Mouse (Mus musculus) c-Kit-positive CD71-positive TER-119-negative erythroid progenitor cells, embryonic 14.5 days (primary cell): ENCODE results near the gene Basp1.
"Not testable (repeated sequence)": the region's sequence is repeated elsewhere in the genome, so short reads cannot be mapped to it uniquely, and the experiment has no call there.

ENCODE experiments used
- DNase-seq: peaks from one replicate; pipeline ENCODE4 v3.0.0-alpha.2; 2013; ENCODE audit warnings: low read depth

Basp1 gene

DNA sequence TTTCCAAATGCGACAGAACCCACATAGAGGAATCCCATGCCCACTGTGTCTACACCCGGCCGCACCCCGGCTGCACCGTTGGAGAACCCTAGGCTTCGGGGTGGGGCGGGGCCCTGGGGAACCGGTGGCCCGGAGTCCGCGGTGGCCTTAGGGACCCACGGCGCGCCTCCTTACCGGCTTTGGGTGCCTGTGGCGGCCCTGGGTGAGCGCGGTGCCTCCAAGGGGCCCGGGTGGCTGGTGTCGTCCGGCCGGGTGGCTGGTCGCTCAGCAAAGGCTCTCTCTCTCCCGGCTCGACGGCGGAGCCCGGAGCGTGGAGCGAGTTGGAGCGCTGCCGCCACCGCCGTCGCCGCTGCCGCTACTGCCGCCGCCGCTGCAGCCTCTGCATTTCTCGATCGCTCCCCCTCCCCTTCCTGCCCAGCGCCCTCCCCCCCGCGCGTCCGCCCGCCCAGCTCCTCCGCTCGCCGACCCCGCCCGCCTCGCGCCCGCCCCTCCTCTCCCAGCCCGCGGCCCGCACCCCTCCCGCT lies at the start of gene Basp1:
Gene Basp1, minus strand, starts transcription at position 387 of the 524 bp plus-strand sequence.
- no peak for DNase-seq

DNA sequence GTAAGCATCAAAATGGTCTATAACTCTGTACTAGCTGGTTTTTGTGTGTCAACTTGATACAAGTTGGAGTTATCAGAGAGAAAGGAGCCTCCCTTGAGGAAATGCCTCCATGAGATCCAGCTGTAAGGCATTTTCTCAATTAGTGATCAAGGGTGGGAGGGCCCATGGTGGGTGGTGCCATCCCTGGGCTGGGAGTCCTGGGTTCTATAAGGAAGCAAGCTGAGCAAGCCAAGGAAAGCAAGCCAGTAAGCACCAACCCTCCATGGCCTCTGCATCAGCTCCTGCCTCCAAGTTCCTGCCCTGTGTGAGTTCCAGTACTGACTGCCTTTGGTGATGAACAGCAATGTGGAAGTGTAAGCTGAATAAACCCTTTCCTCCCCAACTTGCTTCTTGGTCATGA lies 49.5 kb upstream of the Basp1 start:
- not testable (repeated sequence) for DNase-seq

DNA sequence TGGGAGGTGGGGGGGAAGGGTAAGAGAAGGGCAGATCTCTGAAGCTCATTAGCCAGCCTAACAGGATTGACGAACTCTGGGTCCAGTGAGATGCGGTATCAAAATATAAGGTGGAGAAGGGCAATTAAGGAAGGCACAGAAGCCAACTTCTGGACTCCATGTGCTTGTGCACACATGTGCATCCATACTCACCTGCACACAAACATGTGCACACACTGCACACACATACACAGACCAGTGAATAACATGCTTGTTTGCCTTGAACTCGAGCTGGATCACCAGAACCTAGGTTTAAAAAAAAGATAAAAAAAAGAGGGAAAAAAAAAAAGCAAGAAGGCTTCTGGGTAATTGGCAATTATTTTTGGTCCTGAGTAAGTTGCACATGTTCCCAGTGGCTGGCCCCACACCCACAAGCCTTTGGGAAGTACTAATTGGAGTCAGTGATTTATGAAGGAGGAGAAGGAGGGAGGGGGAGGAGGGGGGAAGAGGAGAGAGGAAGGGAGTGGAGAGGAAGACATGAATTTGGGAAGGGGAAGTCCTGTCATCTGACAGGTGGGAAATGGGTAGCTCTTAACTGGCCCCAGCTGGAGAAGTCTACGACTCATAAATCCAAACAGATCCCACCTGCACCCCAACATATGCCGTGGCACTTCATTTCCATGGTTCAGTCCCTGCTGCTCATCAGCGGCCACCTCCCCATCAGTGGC lies 48.6 kb upstream of the Basp1 start:
- no peak for DNase-seq

DNA sequence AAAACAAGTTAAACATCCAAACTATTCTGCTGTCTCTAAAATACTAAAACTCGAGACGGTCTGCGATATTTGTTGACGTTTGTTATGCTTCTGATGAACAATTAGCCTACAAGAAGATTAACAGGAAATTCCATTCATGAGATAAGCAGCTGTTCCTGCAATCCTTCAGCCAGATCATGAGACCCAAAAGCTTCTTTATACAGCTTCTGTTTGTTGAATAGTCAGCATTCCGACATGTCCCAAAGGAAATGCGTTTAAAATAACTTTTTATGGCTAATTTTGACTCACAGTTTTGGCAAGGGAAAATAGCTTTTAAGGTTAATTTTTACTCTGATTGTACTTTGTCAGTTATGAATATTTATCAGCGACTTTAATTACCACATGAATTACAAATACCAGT lies 46.3 kb upstream of the Basp1 start:
- no peak for DNase-seq

DNA sequence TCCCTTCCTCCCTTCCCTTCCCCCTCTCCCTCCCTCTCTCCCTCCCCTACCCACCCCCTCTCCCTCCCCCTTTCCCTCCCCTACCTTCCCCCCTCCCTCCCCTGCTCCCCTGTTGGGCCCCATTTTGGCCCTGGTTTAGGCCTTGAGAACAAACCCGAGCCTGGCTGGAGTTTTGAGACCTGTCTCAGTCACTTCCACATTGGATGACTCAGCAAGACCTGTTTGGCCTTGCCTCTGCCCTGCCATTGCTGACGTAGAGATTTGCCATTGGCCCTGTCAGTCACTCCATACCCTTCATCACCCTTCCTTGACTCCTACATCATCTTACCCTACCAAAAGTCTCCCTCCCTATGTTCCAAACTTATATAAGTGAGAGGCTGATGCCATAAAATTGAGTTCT lies 43.9 kb upstream of the Basp1 start:
- DNase-seq = no peak

DNA sequence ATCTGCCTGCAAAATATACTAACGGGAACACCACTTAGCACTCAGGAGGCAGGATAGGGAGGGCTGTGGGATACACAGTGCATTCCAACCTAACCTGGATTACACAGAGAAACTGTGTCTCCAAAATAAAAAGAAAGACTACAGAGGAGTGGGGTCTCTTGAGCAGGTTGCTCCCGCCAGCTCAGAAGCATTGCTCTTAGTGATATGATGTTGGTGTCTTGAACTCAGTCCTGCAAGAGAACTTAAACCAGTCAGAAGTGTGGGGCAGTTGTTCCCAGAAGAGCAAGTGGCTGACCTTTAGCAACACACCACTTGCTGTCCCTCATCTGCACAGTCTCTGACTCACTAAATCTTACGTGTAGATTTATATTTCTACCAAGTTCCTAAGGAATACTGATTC lies 40.0 kb upstream of the Basp1 start:
- no peak for DNase-seq

DNA sequence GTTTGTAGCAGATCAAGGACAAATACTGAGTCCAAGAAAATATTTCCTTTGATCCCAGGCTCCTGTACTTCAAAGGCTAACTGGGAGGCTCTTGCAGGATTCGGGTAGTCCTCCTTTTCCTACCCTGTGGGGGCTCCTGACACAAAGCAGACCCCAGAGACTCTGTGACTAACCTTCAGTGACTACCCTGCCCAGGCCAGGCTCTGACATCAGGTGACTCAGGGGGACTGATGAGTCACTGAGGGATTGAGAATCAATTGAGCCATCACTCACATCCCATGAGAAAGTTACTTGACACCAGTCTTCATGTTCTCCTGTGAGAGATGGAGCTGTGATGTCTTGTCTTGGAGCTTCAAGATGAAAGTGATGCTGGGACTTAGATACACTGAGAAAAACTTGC lies 35.8 kb upstream of the Basp1 start:
- DNase-seq = no peak

DNA sequence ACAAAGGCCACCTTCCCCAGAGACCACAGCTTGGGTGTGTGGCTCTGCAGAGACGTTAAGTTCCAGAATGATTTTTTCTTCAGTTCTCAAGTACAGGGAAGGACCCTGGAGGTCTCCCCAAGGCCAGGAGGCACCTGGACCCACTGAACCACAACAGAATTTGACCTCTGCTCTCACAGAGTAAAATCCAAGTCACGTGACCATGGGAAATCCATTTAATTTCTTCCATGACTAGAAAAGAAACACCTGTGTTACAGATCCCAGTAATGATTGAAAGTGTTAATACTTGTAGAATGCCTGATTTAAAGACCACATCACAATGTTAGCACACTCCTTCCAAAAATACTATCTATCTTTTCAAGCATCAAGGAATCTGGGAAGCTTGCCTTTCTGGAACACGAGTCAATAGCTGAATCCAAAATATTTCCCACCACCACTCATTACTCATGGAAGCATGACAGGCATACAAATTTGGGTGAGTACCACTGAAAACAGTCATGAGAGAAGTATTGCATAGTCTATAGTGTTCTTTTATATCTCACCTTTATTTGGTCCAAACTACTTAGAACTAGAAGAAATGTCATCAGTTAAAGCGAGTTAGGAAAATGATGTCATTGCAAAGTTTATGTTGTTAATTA lies 35.3 kb upstream of the Basp1 start:
- DNase-seq = no peak

DNA sequence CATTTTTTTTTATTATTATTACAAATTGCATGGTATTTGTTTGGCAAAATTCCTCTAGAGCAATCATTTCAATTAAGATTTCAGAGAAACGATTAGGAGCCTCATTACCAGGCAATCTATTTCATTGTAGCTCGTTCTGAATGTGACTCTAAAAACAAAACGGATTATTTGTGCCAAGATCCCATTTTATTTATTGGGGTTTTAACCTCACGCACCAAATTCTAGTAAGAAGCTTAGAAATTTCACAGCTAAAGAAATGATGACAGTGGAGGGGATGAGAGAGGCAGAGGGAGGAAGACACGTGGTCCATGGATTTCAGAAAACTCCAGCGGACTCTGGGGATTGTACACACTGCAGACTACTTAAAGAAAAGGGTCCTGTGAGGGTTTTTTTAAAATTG lies 33.6 kb upstream of the Basp1 start:
- DNase-seq = no peak

DNA sequence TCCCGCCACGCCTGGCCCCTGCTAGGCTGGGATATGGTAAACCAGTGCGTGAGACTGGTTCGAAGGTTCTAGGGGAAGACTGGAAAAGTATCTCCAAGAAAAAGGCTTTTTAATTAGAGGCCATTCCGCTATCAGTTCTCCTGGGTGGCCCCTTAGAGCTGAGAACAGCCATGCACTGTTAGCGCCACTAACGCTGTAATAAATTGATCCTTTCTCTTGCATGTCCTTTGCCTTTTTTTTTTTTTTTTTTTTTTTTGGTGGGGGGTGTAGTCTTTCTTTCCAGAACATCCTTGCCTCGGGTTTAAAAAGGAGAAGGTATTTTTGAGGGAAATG lies 32.6 kb upstream of the Basp1 start:
- no peak for DNase-seq

DNA sequence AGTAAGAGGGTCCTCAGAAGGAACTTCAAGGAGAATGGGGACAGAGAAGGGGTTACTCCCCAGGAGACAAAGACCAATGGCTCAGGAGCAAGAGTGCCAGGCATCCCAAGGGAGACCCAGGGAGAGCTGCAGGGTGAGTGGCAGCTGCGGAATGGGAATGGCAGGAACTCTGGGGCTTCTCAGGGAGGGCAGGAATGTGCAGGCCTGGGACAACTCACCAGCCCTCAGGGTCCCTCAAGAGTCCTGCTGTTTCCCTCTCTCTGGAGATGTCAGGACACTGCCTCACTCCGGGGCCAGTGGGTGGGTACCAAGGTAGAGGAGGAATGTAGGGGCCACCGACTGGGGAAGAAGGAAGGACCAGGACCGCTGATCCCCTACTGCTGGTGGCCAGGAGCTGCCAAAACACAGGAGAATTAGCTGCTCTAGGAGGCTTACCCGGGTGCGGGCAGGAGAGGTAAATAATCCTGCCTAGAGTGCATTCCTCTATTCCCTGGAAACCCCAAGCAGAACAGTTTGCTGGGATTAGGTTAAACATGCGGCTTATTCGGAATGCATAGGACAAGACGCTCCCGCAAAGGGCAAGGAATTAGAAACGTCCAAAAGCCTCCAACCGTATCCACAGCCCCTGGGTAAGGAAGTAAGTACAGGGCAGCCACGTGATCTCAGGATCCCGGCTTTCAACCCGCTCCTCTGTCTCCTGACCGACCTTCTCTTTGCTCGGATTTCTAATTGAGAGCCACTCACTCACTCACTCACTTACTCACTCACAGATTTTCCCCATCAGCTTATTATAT lies 32.0 kb upstream of the Basp1 start:
- DNase-seq = no peak

DNA sequence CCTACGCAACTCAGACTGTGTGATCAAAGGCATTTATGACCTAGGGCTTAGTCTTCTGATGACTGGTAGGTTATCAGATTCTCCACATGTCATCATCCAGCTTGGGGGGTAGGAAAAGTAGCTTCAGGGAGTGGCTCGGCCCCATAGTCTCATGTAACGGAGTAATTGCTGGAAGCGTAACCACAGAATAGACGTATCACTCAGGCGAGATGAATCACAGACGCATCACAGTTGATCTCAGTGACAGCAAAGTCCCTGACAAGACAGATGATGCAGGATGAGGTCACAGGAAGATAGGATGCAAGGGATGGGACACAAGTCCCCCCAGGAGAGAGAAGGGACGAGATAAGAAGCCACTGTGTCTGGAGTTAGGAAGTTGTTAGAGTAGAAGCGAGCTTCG lies 30.6 kb upstream of the Basp1 start:
- DNase-seq = no peak

DNA sequence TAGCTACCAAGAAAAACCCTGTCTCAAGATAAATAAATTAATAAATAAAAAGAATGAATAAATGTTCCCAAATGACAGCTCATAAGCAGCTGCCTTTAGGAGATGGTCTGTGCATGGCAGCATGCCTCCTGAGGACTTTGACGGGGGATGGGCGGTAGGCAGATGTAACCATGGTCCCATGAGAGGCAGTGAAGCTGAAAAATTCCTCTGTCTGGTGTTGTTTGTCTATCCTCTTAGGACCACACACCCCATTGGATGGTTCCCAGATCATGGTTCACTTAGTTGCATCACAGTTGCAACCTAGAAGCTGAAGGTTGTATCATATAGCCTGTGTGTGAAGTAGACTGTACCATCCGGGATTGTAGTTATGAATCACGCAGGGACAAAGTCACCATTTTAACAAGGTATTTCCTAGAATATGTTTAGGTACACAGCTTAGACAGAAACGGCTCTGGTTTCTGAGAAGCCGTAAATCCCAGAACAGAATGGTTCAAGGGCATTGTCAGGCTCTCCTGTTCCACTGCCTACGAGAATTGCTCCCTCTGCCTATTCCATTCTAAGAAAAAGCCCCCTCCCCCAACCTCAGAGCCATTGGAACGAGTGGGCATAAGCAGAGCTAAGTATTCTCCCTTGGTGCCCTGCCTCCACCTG lies 29.7 kb upstream of the Basp1 start:
- no peak for DNase-seq

DNA sequence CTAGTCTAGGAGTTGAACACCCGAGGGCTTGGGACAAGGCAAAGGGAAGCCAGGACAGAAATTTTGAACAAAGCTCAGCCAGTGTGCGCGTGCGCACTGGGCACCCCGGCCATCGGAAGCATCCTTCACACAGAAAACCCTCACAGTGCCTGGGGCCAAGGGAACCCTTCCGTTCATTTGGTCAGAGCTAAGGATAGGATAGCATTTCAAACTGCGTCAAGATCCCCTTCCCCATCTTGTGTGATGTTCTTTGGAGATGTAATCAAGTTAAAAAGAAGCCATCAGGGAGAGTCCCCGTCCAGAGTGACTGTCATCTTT lies 28.3 kb upstream of the Basp1 start:
- no peak for DNase-seq

DNA sequence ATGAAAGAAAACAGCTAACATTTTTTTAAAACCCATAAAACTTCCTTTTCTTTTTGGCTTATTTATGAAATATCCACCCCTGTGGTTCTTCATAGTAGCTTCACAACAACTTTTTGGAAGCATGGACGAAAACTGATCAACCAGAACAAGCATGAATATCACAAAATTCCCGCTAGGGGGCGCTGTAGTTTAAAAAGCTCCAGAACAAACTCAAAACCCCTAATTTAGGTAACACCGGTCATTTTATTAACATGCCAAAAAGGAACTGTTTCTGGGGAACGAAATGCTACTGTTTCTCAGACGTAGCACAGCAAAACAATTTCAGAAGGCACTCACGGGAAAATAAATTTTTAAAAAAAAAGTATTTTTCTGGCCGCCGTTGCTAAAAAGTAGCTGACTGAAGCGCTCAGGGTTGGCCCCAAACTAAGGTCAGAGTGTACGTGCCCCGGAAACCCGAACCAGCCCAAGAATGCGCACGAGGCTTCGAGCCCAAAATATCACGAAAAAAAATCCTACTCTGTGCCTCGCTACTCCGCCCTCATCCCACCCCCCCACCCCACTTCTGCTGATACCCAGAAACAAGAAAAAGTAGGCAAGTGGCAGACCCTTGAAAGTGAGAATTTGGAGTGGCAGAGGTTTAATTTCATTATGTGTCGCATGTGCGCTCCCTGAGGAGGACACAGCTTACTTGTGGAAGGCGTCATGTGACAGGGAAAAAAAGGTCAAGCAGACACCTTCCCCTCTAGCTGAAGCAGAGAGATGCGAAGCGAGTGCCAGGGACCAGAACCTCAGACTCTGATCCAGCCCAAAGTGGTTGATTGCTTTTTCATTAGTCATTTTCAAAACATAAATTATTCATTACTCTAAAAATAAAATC lies 27.7 kb upstream of the Basp1 start:
- DNase-seq = peak; percentile 59

DNA sequence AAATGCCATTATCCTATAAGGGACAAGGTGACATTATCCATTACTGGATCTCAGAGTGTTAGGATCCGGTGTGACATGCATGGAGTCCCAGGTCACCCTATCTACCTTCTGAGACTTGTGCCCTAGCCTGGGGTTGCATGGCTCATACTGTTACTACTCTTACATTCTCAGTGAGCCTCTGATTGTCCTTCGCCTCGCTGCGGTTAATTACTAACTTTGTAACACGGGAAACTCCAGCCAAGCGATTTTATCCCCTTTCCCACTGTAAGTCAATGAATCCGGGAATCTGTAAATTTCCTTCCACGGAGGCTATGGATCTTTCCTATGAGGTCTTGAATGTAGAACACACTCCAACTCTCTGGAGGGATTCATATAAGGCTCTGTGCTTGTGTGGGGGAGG lies 26.8 kb upstream of the Basp1 start:
- DNase-seq = no peak

DNA sequence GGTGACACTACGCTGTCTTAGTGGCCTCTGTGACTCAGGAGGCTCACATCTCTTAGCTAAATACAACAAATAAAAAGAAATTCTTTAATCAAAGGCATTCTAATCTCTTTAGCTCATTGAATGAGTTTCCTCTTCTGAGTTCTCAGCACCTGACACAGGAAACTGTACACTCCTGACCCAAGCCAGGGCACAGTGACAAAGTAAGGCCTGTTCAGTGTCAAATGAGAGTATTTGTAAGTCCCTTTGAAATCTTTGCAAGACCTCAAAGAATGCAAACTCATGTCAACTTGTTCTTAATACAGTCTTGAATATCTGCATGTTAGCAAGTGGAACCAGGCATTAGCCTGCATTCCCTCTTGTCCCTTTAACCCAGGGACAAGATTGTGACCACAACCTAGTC lies 18.8 kb upstream of the Basp1 start:
- no peak for DNase-seq

DNA sequence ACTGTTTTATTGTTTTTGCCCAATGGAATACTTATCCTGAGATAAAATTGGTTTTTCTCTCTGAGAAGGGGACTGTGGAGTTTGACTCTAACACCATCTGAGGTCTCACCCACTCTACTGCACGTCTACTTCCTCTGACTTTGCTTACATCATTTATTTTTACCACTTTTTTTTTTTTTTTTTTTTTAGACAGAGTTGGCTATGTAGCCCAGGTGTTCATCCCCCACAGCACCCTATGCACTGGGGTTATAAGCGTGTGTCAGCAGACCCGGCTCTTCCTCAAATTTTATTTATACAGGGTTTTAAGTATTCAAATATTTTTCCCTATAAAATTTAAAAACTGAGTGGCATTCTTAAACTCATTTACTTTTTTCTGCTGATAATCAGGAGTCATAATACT lies 16.6 kb upstream of the Basp1 start:
- DNase-seq = no peak

DNA sequence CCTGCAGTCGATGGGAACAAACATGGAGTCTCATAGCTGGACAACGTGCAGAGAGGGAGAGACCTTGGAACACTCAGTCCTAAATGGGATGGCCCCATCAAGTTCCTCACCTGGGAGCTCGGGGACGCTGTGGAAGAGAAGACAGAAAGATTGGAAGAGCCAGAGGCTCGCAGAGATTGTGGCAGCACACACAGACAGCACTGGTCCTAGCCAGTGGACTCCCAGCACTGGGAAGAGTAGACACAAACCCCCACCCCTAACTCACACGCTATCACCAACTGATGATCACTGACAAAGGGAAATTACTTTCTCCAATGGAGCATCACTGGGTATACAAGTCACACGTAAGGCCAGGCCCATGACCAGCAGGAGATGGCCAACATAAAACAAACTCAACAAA lies 15.4 kb upstream of the Basp1 start:
- DNase-seq = no peak

DNA sequence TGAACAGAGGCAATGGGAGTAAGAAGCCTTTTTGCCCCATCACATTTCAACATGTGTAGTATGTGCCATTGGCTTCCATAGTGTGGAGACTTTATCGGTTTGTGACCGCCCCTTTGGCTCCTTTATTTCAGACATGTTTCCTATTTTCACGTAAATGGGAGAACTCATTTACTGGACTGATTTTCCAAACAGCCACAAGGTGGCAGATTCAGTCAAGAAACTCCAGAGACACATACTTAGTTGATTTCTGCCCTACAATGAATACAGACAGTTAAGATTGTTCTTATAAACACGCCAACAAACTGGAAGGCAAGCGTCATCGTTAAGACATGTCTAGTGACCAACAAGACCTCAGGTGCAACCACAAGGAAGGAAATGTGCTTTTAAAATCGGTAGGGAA lies 15.0 kb upstream of the Basp1 start:
- no peak for DNase-seq

DNA sequence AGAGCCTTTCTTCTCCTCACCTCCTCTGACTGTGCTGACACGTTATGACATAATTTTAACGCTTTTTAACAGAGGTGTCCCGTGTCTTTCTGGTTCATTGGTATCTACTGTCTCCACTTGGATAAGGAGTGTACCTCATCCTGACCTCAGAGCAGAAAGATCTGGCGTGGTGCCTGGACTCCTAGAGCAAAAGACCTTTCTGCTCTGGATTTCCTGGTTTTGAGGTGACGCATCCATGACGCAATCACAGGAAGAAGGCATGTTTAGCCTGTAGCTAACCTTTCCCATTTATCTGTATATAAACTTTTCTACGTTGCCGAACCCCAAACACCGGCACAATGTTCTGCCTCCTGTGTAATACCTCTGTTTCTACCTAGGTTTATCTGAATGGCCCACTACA lies 6.7 kb upstream of the Basp1 start:
- DNase-seq = no peak

DNA sequence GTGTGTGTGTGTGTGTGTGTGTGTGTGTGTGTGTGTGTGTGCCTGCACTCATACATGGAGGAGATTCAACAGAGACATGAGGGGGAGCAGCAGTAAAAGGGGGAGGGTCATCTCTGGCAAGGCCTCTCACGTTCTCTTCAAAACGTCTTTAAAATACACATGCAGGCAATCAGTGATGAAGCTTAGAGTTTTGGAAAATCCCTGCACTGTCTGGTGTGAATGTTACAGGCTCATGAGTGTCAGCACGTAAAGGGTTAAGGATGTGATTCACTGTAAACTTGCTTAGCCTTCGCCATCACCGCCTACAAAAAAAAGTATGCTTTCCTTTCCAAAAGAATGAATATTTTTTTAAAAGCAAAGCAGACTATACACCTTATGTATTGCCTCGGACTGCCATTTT lies 2.8 kb upstream of the Basp1 start:
- DNase-seq = no peak
